Mouse (Mus musculus) lung, postnatal 0 days (tissue): Measurements from ENCODE around the gene Thrap3.

Source experiments
- CTCF ChIP-seq: IDR thresholded peaks from 2 replicates; pipeline ENCODE4 v1.5.1; 2016; ENCODE audit warnings: antibody characterized with exemption, mild to moderate bottlenecking
- EP300 ChIP-seq: IDR thresholded peaks from 2 replicates; pipeline ENCODE4 v1.6.1; 2016; ENCODE audit warnings: antibody characterized with exemption, mild to moderate bottlenecking, control low read depth

DNA sequence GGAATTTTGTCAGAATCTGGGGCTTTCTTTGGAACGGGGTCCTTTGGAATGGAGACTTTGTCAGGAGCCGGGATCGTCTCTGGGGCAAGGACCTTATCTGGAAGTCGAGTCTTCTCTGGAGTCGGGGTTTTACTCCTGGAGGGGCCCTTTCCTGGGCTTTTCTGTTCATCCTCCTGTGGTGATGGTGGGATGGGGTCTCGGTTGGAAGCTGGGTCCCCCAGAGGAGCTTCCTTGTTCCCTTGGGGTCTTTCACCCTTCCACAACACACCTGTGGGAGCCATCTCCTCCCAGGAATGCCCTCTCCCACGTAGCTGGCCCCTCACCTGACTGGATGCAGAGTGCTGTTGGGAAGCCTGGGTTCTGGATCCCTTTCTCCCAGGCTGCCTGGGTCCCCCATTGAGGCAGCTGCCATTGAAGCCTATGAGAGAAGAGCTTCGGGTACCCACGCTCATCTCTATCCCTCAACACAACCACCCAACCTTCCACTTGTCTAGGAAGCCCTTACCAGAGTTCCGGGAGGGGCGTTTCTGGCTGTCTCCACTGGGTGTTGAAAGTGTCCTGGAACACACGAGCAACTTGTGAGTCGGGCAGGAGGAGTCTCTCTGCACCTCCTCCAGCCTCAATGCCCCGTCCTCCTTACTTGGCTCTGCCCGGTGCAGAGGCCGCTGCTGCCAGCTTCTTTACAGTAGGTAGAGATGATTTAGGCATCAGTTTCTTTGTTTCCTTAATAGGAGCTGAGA, 50.7 kb downstream of the Thrap3 start:
- TF ChIP-seq CTCF, result no peak
- no peak for TF ChIP-seq EP300
